ENCODE assay signal across 8 mouse cellular contexts in the genomic region with DNA sequence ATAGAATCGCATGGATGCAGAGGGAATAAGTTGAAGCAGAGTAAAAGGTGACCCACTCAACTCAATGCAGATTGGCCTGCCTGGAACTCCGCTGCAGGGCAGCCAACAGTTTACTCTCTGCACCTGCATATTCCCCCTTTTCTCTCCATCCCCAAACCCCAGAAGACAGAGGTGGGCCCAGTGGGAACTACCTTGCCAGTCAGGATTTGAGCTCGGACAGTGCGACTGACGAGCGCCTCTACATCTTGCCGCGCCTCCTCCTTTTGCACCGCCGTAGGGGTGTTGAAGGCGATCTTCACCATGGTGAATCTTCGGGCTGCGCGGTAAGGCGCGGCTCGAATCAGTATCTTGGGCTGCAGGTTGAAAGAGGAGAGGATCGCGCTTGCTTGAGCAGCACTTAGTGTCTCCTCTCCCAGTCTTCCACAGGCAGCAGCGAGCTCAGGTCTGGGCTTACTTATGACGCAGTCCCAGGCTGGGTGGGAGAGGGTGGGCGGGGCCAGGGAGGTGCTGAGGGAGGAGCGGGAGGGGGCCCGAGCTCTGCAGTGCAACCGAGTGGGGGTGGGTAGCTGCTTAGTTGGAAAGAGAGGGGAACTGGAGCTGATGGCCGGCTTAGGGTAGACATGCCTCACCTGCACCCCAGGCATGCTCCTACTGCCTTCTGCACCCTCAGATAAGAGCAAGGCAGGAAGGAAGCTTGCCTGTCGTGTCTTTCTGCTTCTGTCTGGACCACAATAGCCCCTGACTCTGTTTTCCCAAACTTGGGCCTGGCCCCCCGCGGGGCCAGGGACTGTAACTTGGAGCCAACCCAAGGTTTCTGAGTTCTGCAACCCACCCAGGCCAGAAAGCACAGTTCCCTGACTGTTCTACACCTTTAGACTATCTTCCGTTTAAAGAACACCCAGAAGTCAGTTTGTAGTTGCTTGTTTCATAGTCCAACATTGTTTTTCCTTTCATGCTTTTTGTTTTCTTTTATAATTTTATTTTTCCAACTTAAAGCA. TPM values are rescaled to one million over a fixed set of nuclear protein-coding genes. Genes with fewer than 3 reads are reported as not detected.
DNase-seq lines count a peak whose midpoint lies in the region; ATAC-seq lines count a peak whose summit lies in the region.

Itm2a (minus strand) TSS at position 462 of the 998 bp plus-strand sequence.

- no peaks in the 10 kb centered on the region for H3K79me2 ChIP-seq in macrophage (ENCODE audit: inconsistent target)

- H3K36me3 ChIP-seq in macrophage (ENCODE audit: inconsistent target), result no peaks in the 10 kb centered on the region

- peak within 1 kb of the TSS; percentile 20; the same call in 1 of the 2 replicates for H3K4me3 ChIP-seq in macrophage (ENCODE audit: inconsistent target)

- H3K27ac ChIP-seq in macrophage, result no peak within 1 kb of the TSS

- WGBS in macrophage (ENCODE audit: missing documents), result 17% methylated on average over 30 of the region's 30 CpGs

- DNase-seq in MEL-GATA-1-ER (ENCODE audit: extremely low read depth, low read depth), result peak; percentile 41
- DNase-seq in adrenal gland, postnatal 25 days, result peak; percentile 3
- peak; percentile 63 for DNase-seq in forelimb bud, embryonic 11.5 days (ENCODE audit: low read depth, low spot score)
- DNase-seq in heart, postnatal 4 days, result peak; percentile 38
- DNase-seq in left cerebral cortex, adult 18-20 months (ENCODE audit: low spot score in 2 of 2), result peak; percentile 1 to 5
- DNase-seq in right cerebral cortex, adult 2 months (ENCODE audit: low spot score in 2 of 2), result peak; percentile 4 to 13

- no peak for ATAC-seq in erythroid progenitor cell, adult 5-6 weeks (replicated peaks; ENCODE audit: low FRiP score, poor library complexity, severe bottlenecking)

RNA-seq across cellular contexts. Expression of gene Itm2a, which starts in this region (rescaled TPM):
- total RNA-seq in adrenal gland, postnatal 25 days (2021), result 4.5 and 5.1 TPM in 2 replicates
- total RNA-seq in heart, postnatal 4 days (2021), result 100 to 1,000 TPM in 1 of 2 experiments, 10 to 100 TPM in 1; 94.6 to 109 TPM
- 10 to 100 TPM; 33.3 to 34.4 TPM for total RNA-seq in left cerebral cortex, adult 18-20 months (2021)
- total RNA-seq in macrophage (2018; cell fraction: chromatin; rRNA removed), result 10 to 100 TPM in 1 of 26 experiments, under 1 TPM in 4, not detected in 21; 0.25 to 54.8 (median 0.51) TPM
- under 1 TPM in 10 of 26 experiments, not detected in 16; 0.05 to 0.15 (median 0.10) TPM for total RNA-seq in macrophage (2018; cell fraction: cytosol; rRNA removed)
- total RNA-seq in macrophage (2018; cell fraction: nucleus; rRNA removed), result 1 to 10 TPM in 1 of 26 experiments, not detected in 25; 9.2 TPM
- 0.10 TPM in 1 of 3 replicates, not detected in the others for polyA plus RNA-seq in macrophage (2018)
- total RNA-seq in erythroid progenitor cell, adult 5-6 weeks (2015; ENCODE audit: low replicate concordance), result 3.4 TPM in 1 of 2 replicates, not detected in the other
- total RNA-seq in erythroid progenitor cell, adult 5-6 weeks (2017; ENCODE audit: low replicate concordance), result 0.08 TPM in 1 of 2 replicates, not detected in the other

Comparison
In these comparisons a context has a peak if more than half of its experiments do, and no peak if none do; other contexts are left out.
1. DNase-seq: peak in every context shown above with its lines; median percentile 63 in forelimb bud, embryonic 11.5 days; 41 in MEL-GATA-1-ER; 38 in heart, postnatal 4 days; 8 in right cerebral cortex, adult 2 months; 3 in adrenal gland, postnatal 25 days; 3 in left cerebral cortex, adult 18-20 months.